Mouse (Mus musculus) hindbrain, embryonic 11.5 days (tissue): ENCODE data around the gene Sycp3. TPM values are rescaled to one million over a fixed set of nuclear protein-coding genes. Genes with fewer than 3 reads are reported as not detected.
A peak's percentile ranks its signal among the peaks of the same experiment; 100 is the strongest.

Experiments
- ATAC-seq: fragments of 200-750 bp; cut with Nextera tagmentation; 2 replicates; pipeline ENCODE4 v1.8.0; 2017; ENCODE audit warnings: mild to moderate bottlenecking, moderate TSS enrichment, moderate library complexity; ENCODE audit not compliant: low FRiP score
- DNase-seq: peaks from one replicate; pipeline ENCODE4 v3.0.0-alpha.2; 2015; ENCODE audit warnings: low spot score
- H3K27ac ChIP-seq: fragments of 300-500 bp; sonication (generic); 2 replicates; pipeline ENCODE4 v1.5.1; 2014; ENCODE audit warnings: mild to moderate bottlenecking, low read depth, low read length
- H3K27me3 ChIP-seq: fragments of 300-500 bp; sonication (generic); 2 replicates; pipeline ENCODE4 v1.6.1; 2014; ENCODE audit warnings: mild to moderate bottlenecking, low read length, moderate library complexity, mixed read lengths; ENCODE audit not compliant: control insufficient read depth, insufficient read depth
- H3K36me3 ChIP-seq: fragments of 300-500 bp; sonication (generic); 2 replicates; pipeline ENCODE4 v1.6.1; 2014; ENCODE audit warnings: mild to moderate bottlenecking, low read length, moderate library complexity, mixed read lengths; ENCODE audit not compliant: control insufficient read depth, insufficient read depth
- H3K4me1 ChIP-seq: fragments of 300-500 bp; sonication (generic); replicated peaks from 2 replicates; pipeline ENCODE4 v1.6.1; 2014; ENCODE audit warnings: low read length, mixed read lengths; ENCODE audit not compliant: control insufficient read depth, insufficient read depth
- H3K4me2 ChIP-seq: fragments of 300-500 bp; sonication (generic); replicated peaks from 2 replicates; pipeline ENCODE4 v1.6.1; 2014; ENCODE audit warnings: mild to moderate bottlenecking, low read depth, low read length
- H3K4me3 ChIP-seq: fragments of 300-500 bp; sonication (generic); 2 replicates; pipeline ENCODE4 v1.5.1; 2014; ENCODE audit warnings: low read depth, low read length
- H3K9ac ChIP-seq: fragments of 300-500 bp; sonication (generic); 2 replicates; pipeline ENCODE4 v1.6.1; 2014; ENCODE audit warnings: low read depth, low read length
- H3K9me3 ChIP-seq: fragments of 300-500 bp; sonication (generic); 2 replicates; pipeline ENCODE4 v1.6.1; 2016; ENCODE audit warnings: low read length; ENCODE audit not compliant: control insufficient read depth
- WGBS: fragments of 180-500 bp; shearing (Covaris S2); extraction: QIAGEN DNeasy Blood & Tissue Kit; methylation state at CpG from one replicate; pipeline ENCODE4 v1.1.7; 2014; 5-methylcytosine and 5-hydroxymethylcytosine counted together
- polyA plus RNA-seq: library from polyadenylated mRNA; unstranded; fragments of >200 nt; fragmentation: Nextera tagmentation; extraction: Ambion mirVana; gene quantifications from 2 replicates; pipeline ENCODE4 v1.2.1, GENCODE M21; 2014

Gene Sycp3
- not detected in 2 replicates for polyA plus RNA-seq

GRCm38 (mm10) chr10:88459502-88459992 lies at the start of gene Sycp3:
Gene Sycp3 (plus strand): TSS chr10:88459569.
- no peaks in the 10 kb centered on the region for H3K27me3 ChIP-seq
- ATAC-seq (no peak), DNase-seq (no peak)
- no peak within 1 kb of the TSS for H3K27ac ChIP-seq
- no peak within 1 kb of the TSS for H3K9ac ChIP-seq
- no peaks in the 10 kb centered on the region for H3K9me3 ChIP-seq
- H3K36me3 ChIP-seq = no peaks in the 10 kb centered on the region
- WGBS = 90% methylated on average over 33 of the region's 33 CpGs
- no peak within 1 kb of the TSS for H3K4me2 ChIP-seq
- H3K4me1 ChIP-seq = no peaks in the 10 kb centered on the region
- H3K4me3 ChIP-seq = no peak within 1 kb of the TSS

GRCm38 (mm10) chr10:88409751-88410150 lies 49.6 kb upstream of the Sycp3 start:
- WGBS = 75% methylated on average over 2 of the region's 2 CpGs

GRCm38 (mm10) chr10:88412290-88412995 lies 46.9 kb upstream of the Sycp3 start:
- H3K4me3 ChIP-seq = no peak overlapping the region
- no peaks in the 10 kb centered on the region for H3K36me3 ChIP-seq
- WGBS = 85% methylated on average over 17 of the region's 17 CpGs
- H3K9me3 ChIP-seq = no peaks in the 10 kb centered on the region
- H3K27ac ChIP-seq = no peak overlapping the region
- H3K9ac ChIP-seq = no peak overlapping the region
- H3K27me3 ChIP-seq = no peaks in the 10 kb centered on the region
- no peaks in the 10 kb centered on the region for H3K4me1 ChIP-seq
- DNase-seq (no peak), ATAC-seq (no peak)
- no peak overlapping the region for H3K4me2 ChIP-seq

More at GRCm38 (mm10) chr10:88409751-88410150, 49.6 kb upstream of the Sycp3 start:
- Histone ChIP-seq H3K9me3 (no peaks in the 10 kb centered on the region), H3K36me3 (no peaks in the 10 kb centered on the region), H3K9ac (no peak overlapping the region), H3K27ac (no peak overlapping the region), H3K4me1 (no peaks in the 10 kb centered on the region), H3K4me2 (no peak overlapping the region), H3K27me3 (no peaks in the 10 kb centered on the region), H3K4me3 (no peak overlapping the region)
- ATAC-seq (no peak), DNase-seq (no peak)

- H3K27ac ChIP-seq = no peak overlapping the region
- DNase-seq = no peak
- 91% methylated on average over 5 of the region's 5 CpGs for WGBS
- no peaks in the 10 kb centered on the region for H3K9me3 ChIP-seq
- no peak for ATAC-seq
- H3K4me3 ChIP-seq = no peak overlapping the region
- H3K27me3 ChIP-seq = no peaks in the 10 kb centered on the region
- 0 out of 2 replicates have a peak, but pooled peaks cover 2% of the 10 kb centered on the region for H3K36me3 ChIP-seq
- H3K4me2 ChIP-seq = no peak overlapping the region
- no peak overlapping the region for H3K9ac ChIP-seq
- no peaks in the 10 kb centered on the region for H3K4me1 ChIP-seq
Observed at GRCm38 (mm10) chr10:88417686-88418085, 41.7 kb upstream of the Sycp3 start.

GRCm38 (mm10) chr10:88420141-88420541 lies 39.2 kb upstream of the Sycp3 start:
- Histone ChIP-seq H3K9ac (no peak overlapping the region), H3K27ac (no peak overlapping the region), H3K36me3 (0 out of 2 replicates have a peak, but pooled peaks cover 2% of the 10 kb centered on the region), H3K4me3 (no peak overlapping the region), H3K4me2 (no peak overlapping the region), H3K27me3 (no peaks in the 10 kb centered on the region), H3K9me3 (no peaks in the 10 kb centered on the region), H3K4me1 (no peaks in the 10 kb centered on the region)
- DNase-seq = no peak
- WGBS = 78% methylated on average over 11 of the region's 11 CpGs
- no peak for ATAC-seq

GRCm38 (mm10) chr10:88420655-88421435 lies 38.5 kb upstream of the Sycp3 start:
- Histone ChIP-seq H3K27ac (no peak overlapping the region), H3K4me2 (no peak overlapping the region), H3K9me3 (no peaks in the 10 kb centered on the region), H3K4me3 (no peak overlapping the region), H3K36me3 (0 out of 2 replicates have a peak, but pooled peaks cover 2% of the 10 kb centered on the region), H3K4me1 (no peaks in the 10 kb centered on the region), H3K9ac (no peak overlapping the region), H3K27me3 (no peaks in the 10 kb centered on the region)
- no peak for ATAC-seq
- no peak for DNase-seq
- 92% methylated on average over 19 of the region's 19 CpGs for WGBS

GRCm38 (mm10) chr10:88426158-88426816 lies 33.1 kb upstream of the Sycp3 start:
- H3K4me1 ChIP-seq = no peaks in the 10 kb centered on the region
- H3K9ac ChIP-seq = no peak overlapping the region
- H3K4me2 ChIP-seq = no peak overlapping the region
- DNase-seq (peak; percentile 74), ATAC-seq (peak; percentile 81; the same call in 1 of the 2 replicates)
- H3K9me3 ChIP-seq = no peaks in the 10 kb centered on the region
- no peaks in the 10 kb centered on the region for H3K36me3 ChIP-seq
- H3K27me3 ChIP-seq = no peaks in the 10 kb centered on the region
- no peak overlapping the region for H3K27ac ChIP-seq
- H3K4me3 ChIP-seq = no peak overlapping the region
- WGBS = 90% methylated on average over 2 of the region's 2 CpGs

- Histone ChIP-seq H3K4me2 (no peak overlapping the region), H3K4me3 (no peak overlapping the region), H3K9ac (no peak overlapping the region), H3K27ac (no peak overlapping the region), H3K27me3 (no peaks in the 10 kb centered on the region), H3K4me1 (no peaks in the 10 kb centered on the region), H3K36me3 (no peaks in the 10 kb centered on the region), H3K9me3 (no peaks in the 10 kb centered on the region)
- ATAC-seq = peak; percentile 54; the same call in 1 of the 2 replicates
- no peak for DNase-seq
- WGBS = 76% methylated on average over 5 of the region's 5 CpGs
Observed at GRCm38 (mm10) chr10:88426896-88427295, 32.5 kb upstream of the Sycp3 start.
